Mouse (Mus musculus) layer of hippocampus, adult 9-10 months (tissue): ENCODE data around the gene Sdsl.

Source experiments
- DNase-seq: peaks from one replicate; pipeline ENCODE4 v3.0.0; 2022; ENCODE audit warnings: low spot score

Gene Sdsl

DNA sequence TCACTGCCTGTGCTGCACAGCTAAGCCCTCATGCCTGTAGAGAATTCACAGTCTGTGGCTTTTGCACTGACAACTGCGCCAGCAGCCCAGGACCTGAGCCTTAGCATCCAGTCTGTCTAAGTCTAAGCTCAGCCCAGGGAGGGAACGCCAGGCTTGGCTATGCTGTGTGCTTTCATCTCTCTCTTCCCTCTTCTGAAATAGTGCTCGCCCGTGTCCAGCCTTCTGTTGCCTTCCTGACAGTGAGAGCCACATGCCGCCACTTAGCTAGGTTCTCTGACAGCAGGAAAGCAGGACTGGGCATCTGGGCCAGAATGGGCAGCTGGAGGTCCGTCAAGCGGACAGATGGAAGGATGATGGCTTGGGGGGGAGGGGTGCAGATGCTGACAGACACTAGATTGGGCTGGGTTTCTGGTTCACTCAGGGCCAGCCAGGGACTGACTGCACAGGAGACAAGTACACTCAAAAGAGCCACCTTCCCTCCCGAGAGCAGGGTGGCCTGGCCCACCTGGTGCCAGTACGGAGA lies 21.3 kb upstream of the Sdsl start:
- DNase-seq = no peak

DNA sequence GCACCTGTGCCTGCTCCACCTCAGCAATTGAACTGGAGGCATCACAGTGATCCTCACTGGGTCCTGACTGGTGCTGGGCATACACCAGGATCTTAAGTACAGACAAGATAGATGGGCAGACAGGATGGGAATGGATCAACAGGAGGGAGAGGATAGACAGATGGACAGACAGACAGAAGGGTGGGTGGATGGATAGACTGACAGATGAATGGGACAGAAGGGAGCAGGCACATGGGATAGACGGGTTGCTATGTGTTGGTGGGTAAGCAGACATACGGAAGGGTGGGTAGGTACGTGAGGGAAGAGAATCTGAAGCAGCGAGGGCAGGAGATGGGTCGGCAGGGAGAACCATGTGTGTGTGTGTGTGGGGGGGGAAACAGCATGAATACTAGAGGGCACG lies 20.8 kb upstream of the Sdsl start:
- no peak for DNase-seq

DNA sequence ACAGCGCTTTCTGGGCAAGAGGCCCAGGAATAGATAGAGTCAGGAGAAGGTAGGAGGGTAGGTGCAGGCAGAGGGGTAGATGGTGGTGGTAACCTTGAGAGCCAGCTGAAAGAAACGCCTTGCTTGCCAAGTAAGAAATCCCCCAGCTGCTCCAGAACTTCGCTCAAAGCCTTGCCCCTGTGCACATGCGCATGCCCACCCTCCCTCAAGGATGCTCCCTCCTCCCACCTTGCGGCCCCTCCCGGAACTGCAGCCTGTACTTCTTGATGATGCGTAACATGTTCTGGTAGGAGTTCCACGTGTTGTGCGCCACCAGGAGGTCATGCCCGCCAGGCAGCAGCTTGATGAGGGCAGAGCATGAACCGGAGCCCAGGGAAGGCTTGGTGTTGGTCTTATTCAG lies 19.8 kb upstream of the Sdsl start:
- DNase-seq = no peak

DNA sequence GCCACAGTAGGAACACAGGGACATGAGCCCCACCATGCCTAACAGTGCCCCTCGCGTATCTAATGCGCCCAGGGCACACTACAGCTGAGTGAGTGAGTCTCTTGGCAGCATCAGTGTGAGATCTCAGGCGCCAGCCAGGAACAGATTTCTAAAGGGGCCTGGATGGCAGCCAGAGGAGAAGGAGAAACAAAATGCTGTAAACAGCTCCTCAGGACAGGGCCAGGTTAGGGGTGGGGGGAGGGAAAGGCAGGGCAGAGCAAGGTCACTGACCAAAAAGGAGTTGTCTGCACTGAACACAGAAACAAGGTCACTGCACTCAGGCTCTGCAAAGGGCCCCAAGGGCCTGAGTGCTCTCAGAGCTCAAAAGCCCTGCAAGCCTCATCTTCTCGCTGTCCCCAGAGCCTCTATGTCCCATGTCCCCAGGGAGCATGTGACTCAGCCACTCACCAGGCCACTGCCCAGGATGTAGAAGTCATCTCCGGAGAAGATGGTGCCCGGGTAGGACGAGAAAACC lies 18.1 kb upstream of the Sdsl start:
- no peak for DNase-seq

DNA sequence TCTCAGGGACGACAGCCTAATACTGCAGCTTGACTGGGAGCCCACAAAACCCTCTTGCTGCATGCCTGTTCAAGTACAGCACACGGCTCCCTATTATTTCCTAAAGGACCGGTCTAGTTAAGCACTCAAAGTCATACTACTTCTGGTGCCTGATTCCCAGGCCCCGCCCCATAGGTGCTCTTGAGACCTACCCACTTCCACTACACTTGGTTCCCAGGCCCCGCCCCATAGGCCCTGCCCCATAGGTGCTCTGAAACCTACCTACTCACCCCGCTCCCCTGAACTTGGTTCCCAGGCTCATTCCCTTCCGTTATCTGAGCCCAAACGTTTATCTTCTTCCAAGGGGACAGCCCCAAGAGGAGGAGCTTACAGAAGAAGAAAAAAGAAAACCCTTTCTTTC lies 15.2 kb upstream of the Sdsl start:
- no peak for DNase-seq

DNA sequence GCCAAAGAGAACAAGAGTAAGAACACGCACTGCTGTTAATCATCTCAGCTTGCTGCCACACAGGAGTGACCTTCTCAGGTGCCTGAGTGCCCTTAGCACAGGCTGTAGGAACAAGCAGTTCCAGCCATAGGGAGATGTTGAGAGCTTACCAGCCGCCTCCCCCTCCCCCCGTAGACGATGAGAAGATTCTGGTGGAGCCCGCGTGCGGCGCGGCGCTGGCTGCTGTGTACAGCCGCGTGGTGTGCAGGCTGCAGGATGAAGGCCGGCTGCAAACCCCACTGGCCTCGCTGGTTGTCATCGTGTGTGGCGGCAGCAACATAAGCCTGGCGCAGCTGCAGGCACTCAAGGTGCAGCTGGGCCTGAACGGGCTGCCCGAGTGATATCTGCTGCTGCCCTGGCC lies 10.8 kb upstream of the Sdsl start:
- DNase-seq = no peak

DNA sequence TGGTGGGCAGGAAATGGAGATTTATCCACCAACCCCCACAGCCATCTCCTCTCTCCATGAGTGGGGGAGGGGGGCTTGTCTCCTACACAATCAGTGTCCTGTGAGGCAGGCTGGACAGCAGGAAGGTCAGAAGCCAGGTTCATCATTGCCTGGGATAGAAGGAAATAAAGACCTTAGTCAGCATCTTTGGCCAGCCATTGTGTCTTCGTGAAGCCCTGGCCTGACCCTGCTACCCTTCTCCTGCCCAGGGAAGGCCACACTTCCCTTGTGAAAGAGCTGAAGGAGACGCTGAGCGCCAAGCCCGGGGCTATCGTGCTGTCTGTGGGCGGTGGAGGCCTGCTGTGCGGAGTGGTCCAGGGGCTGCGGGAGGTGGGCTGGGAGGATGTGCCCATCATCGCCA lies 8.6 kb upstream of the Sdsl start:
- no peak for DNase-seq

DNA sequence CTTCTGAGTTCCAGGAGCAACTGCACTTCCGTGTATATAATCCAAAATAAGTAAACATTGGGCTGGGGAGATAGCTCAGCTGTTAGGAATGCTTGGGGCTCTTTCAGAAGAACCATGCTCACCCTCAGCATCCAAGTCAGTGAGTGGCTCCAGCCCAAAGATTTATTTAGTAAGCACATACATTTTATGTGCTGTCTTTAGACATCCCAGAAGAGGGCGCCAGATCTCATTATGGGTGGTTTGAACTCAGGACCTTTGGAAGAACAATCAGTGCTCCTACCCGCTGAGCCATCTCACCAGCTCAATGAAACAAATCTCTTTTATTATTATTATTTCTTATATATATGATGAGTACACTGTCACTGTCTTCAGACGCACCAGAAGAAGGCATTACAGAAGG lies 6.9 kb upstream of the Sdsl start:
- DNase-seq = no peak

DNA sequence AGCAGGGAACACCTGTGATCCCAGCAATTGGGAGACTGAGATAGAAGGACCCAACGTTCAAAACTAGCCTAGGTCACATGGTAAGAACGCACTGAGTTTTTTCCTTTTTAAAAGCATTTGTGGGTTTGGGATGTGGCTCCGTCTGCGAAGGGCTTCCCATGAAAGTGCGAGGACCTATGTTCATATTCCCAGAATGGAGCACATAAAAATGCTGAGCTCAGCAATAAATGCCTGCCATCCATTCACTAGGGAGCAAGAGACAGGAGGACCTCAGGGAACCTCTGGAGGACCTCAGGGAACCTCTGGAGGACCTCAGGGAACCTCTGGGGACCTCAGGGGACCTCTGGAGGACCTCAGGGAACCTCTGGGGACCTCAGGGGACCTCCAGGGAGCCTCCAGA lies 5.4 kb upstream of the Sdsl start:
- no peak for DNase-seq

DNA sequence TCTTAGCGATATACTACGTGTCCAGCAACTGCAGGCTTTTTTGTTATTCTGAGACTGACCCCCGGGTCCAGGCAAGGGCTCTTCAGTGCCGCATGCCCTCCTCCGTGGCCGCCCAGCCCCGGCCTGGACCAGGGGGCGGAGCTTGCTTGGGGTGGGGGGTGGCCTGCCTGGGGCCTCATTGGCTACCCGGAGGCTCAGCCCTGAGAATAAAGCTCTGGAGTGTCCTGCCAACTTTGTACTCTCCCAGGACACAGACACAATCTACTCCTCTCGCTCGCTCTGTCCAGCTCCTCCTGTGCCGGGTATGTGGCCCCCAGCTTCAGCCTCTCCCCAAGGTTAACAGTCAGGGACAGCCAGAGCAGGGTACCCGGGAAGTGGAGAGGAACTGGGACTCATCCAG lies 3.7 kb upstream of the Sdsl start, which contains the start of gene Sds:
TSS of gene Sds (plus strand) at position 231 of the 400 bp plus-strand sequence.
- no peak for DNase-seq

DNA sequence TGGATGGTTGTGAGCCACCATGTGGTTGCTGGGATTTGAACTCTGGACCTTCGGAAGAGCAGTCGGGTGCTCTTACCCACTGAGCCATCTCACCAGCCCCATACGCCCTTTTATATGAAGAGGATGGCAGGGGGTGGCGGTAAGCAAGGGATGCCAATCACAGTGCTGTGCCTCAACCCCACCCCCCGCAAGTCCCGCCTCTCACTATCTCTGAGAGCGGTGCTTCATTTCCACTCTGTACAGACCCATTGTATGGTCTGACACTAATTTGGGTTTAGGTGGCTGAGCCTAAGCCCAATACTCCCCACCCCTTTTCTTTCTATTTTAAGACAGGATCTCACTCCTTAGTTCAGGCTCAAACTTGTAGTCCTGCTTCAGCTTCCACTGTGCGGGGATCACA lies 3.3 kb upstream of the Sdsl start:
- no peak for DNase-seq

DNA sequence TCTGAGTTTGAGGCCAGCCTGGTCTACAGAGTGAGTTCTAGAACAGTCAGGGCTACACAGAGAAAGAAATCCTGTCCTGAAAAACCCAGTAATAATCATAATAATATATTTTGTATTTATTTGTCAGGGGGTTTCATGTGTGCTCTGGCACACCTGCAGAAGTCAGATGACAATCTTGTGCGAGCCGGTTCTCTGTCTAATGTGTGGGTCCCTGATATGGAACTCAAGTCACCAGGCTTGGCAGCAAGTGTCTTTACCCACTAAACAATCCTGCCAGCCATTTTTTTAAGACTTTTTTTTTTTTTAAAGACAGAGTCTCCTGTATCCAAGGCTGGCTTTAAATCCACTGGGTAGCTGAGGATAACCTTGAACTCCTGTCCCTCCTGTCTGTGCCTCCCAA lies 751 bp upstream of the Sdsl start:
- DNase-seq = no peak

DNA sequence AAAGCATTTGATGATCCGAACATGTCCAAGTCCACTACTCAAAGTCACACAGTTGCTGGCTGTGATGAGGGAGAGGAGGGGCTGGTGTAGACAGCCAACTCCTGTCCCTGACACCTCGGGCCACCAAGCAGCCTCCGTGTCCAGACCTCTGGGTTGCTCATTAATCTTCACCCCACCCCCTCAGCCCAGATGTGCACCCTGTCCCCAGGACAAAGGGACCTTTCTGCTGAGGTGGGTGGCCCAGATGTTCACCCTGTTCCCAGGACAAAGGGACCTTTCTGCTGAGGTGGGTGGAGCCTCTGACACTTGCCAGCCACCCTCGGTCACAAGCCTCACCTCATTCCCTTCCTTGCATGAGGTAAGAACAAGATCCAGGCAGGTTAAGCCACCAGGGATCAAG lies 1.1 kb downstream of the Sdsl start:
- DNase-seq = no peak

DNA sequence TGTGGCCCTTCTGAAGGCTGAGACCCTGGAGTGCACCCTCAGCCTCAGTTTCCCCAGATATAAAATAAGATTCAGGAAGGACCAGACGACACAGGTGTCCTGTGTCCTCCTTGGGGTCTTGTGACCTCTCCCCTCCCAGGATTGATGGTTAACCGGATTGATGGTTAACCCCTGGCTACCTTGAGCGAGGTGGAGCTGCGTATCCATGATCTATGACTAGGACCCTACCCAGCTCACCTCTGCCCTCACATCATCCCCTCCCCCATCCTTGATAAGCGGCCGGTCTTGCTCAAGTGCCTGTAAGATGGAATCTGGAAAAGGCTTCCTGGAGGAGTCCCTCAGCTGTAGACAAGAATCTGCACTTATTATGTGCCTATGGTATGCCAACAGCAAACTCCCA lies 3.8 kb downstream of the Sdsl start:
- no peak for DNase-seq

DNA sequence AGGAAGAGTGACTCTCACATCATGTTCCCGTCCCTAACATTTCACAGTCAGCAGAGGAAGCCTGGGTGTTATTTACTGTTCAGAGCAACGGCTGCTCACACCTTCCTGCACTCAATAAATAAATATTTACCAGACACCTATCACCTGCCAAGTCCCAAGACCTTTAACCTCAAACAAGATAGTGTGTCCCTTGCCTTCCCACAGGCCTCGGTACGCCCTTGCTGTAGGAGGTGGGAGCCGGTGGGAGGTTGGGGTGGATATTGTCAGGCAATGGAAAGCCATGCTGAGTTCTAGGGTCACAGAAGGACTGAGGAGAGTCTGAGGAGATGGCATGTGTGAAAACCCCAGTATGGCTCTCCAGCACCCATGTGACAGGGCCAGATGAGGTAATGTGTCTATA lies 4.3 kb downstream of the Sdsl start:
- no peak for DNase-seq

DNA sequence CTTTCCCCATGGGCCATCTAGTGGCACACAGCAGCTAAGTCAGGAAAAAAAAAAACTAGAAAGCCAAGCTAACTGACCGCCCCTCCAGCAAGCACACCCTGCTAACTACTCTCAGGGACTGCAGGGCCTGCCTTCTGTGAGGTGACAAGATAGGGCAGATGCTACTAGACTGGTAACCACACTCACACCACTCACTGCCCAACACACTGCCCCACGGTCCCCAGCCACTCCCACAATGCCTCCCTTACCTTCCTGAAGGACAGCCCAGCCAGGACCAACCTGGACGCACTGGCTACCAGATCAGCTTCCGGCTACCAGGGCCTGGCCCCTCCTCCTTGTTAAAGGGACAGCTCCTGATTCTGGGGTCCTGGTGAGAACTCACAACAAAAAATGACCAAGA lies 5.6 kb downstream of the Sdsl start:
- DNase-seq = no peak

DNA sequence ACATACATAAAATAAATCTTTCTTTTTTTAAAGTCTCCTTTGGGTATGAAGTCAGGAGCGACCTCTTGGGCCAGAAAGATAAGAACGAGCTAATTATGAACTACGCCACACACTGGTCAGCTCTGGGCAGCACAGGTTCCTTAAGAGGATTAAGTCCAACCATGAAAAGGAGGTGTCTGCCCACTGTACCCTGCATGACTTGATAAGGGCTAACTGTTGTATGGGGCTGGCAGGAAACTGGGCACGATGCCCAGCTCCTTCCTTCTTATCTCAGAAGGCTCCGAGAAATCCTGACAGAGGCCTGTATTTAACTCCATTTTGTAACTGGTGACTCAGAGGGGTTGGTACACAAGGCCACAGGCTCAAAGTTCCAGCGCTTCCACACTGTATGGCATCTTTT lies 6.8 kb downstream of the Sdsl start:
- DNase-seq = no peak

DNA sequence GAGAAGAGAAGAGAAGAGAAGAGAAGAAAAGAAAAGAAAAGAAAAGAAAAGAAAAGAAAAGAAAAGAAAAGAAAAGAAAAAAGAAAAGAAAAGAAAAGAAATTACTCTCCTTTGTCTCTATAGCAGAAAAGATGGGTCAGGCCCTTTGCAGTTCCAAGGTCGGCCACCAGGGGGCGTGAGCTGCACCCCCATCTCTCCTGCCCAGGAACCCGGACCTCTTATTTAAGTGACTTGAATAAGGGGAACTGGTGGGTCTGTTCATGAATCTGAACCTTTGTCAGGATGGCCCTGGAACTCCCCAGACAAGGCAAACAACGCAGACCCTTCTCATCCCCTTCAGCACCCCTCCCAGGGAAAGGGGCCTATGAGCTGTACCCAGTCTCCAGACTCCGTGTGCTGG lies 7.5 kb downstream of the Sdsl start:
- DNase-seq = no peak

DNA sequence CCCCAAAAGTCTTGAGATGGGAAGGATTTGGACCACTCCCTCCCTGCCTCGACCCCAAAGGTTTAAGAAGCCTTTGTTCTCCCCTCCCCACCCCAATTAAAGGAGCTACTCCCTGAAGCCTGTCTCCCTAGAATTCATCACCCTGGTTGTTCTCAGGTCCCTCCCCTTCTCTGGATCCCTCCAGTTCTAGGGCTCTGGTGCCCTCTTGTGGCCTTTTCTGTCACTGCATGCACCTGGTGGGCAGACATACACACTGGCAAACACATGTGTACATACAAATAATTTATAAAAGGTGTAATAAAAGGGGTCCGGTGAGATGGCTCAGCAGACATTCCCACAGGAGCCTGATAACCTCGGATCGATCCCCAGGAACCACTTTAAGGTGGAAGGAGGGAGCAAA lies 8.3 kb downstream of the Sdsl start:
- no peak for DNase-seq

DNA sequence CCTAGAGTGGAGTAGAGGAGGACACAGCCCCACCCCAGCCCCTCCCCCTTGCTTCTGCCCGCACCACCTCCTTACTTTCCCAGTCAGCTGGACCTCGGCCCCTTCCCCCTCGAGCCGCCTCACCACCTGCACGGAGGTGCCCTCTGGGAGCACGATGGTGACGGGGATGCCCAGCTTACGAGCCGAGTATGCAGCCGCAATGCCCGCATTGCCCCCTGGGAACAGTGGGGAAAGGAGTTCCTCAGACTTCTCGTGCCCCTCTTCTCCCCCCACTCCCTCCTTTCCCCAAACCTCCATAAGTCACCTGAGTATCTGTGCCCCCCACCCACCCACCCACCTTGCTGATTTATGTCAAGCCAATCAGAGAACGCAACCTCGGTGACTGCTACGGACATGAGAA lies 10.7 kb downstream of the Sdsl start:
- DNase-seq = no peak

DNA sequence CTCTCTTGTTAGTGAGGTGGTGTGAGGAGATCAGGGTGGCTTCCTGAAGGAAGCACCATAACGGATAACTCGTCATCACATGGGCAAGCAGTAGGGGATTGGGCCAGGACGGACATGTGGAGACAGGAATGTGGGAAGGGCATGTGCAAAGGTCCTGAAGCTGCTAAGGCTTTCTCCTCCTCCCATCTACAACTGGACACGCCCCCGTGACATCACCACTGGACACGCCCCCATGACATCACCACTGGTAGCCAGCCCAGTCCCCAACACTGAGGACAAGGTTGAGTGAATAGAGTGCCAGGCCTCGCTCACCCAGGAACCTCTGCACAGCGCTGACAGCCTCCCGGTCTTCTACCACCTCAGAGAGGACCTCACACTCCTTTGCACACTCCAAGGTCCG lies 13.5 kb downstream of the Sdsl start:
- DNase-seq = no peak

DNA sequence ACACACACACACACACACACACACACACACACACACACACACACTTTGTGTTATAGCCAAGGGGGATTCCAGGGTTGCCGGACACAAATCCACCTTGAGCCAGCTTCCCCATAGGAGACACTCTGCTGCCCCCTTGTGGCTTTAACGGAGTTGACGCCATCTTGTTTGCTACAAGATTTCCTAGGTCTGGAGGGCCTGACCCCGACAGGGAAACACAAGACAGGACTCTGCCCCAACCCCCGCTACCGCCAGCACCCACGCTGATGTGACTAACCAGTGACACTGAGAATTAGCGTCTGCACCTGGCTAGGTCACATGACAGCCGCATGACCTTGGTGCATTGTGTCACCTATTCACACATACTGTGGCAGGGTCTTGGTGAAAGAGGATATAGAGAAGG lies 15.0 kb downstream of the Sdsl start:
- no peak for DNase-seq

DNA sequence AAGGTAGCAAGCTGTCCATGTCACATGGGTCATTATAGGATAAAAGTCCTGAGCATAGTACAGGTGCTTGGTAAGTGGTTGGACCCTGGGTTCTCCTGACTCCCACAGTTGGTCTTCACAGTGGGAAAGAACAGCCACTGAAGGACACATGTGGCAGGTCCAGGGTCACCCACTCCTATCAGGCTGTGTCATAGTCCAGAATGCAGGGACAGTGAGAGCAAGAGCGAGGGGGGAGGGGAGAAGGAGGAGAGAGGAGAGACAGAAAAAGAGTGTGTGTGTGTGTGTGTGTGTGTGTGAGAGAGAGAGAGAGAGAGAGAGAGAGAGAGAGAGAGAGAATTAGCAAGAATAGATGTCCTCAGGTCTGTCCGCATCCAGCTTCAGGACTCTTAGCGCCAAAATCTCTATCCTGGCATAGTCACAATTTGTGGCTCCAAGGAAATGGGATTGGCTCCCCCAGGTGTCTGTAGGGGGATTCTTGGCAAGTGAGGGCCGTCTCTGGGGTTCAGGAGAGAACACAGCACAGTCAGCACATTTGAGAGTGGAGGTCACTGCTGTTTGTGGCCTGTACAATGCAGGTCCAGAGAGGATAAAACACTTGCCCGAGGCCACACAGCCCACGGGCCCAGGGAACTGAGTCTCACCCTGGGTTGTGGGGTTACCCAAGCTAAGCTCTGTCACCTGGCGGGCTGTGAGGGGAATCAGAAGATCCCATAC lies 15.6 kb downstream of the Sdsl start:
- DNase-seq = no peak

DNA sequence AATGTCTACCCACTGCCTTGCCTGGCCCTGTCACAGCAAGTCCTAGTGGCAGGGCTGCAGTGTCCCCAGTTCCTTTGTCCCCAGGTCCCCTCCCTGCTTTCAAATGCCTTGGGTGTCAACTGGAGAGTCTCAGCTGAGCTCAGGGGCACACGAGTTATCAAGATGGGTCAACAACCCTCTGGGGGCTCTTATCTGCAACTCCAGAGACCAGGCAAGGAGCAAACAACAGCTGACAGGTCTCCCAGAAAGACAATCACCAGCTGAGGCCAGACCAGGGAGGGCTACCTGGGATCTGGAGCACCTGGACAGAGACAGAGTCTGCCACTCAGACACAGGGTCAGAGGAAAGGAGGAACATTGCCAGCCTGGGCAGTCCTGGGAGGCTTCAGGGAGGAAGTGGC lies 16.4 kb downstream of the Sdsl start:
- DNase-seq = no peak
